Mouse (Mus musculus): ENCODE results near the gene Vps39. TPM values are rescaled to one million over a fixed set of nuclear protein-coding genes. Genes with fewer than 3 reads are reported as not detected.

Vps39 gene
- polyA plus RNA-seq, 1 experiment from 2014 or later, result 7.1 TPM

Other genes with a start within 250 kb of the Vps39 start
- 27.2 and 30.8 TPM in 2 replicates for gene Ehd4, start 198.5 kb downstream of the Vps39 start, polyA plus RNA-seq (2015; fragmentation: Nextera tagmentation; extraction: Ambion mirVana)
- gene Pla2g4e, start 107.8 kb downstream of the Vps39 start, polyA plus RNA-seq (2015; fragmentation: Nextera tagmentation; extraction: Ambion mirVana), result 0.02 TPM in 1 of 2 replicates, not detected in the other
- not detected in 2 replicates for gene Pla2g4d, start 63.9 kb downstream of the Vps39 start, polyA plus RNA-seq (2015; fragmentation: Nextera tagmentation; extraction: Ambion mirVana)
- gene Pla2g4f, start 39.0 kb downstream of the Vps39 start, polyA plus RNA-seq (2015; fragmentation: Nextera tagmentation; extraction: Ambion mirVana), result 0.06 TPM in 1 of 2 replicates, not detected in the other
- gene Ganc, start 50.8 kb upstream of the Vps39 start, polyA plus RNA-seq (2015; fragmentation: Nextera tagmentation; extraction: Ambion mirVana), result 4.9 and 5.5 TPM in 2 replicates
- gene Tmem87a, start 51.0 kb upstream of the Vps39 start, polyA plus RNA-seq (2015; fragmentation: Nextera tagmentation; extraction: Ambion mirVana), result 4.0 and 6.2 TPM in 2 replicates
- 5.7 and 6.1 TPM in 2 replicates for gene Capn3, start 102.9 kb upstream of the Vps39 start, polyA plus RNA-seq (2015; fragmentation: Nextera tagmentation; extraction: Ambion mirVana)
- gene Zfp106, start 210.7 kb upstream of the Vps39 start, polyA plus RNA-seq (2015; fragmentation: Nextera tagmentation; extraction: Ambion mirVana), result 25.6 and 29.1 TPM in 2 replicates
- gene Snap23, start 214.5 kb upstream of the Vps39 start, polyA plus RNA-seq (2015; fragmentation: Nextera tagmentation; extraction: Ambion mirVana), result 31.3 and 36.9 TPM in 2 replicates